Mouse (Mus musculus) cortical plate, adult 2 months (tissue): ENCODE results near the gene A930018P22Rik. TPM values are rescaled to one million over a fixed set of nuclear protein-coding genes. Genes with fewer than 3 reads are reported as not detected.

ENCODE experiments used
- H3K27ac ChIP-seq: fragments of 200-500 bp; 2 replicates; pipeline ENCODE4 v1.5.1; 2012; ENCODE audit warnings: low read length, control low read depth, inconsistent platforms; ENCODE audit not compliant: insufficient read depth
- H3K4me1 ChIP-seq: fragments of 200-500 bp; 2 replicates; pipeline ENCODE4 v1.6.1; 2011; ENCODE audit warnings: low read length; ENCODE audit not compliant: control insufficient read depth, insufficient read depth
- H3K4me3 ChIP-seq: fragments of 200-500 bp; 2 replicates; pipeline ENCODE4 v1.5.1; 2011; ENCODE audit warnings: mild to moderate bottlenecking, low read length, control low read depth; ENCODE audit not compliant: insufficient read depth
- CTCF ChIP-seq: fragments of 200-500 bp; IDR thresholded peaks from 2 replicates; pipeline ENCODE4 v1.5.1; 2011; ENCODE audit warnings: mild to moderate bottlenecking, control low read depth, low read length; ENCODE audit not compliant: insufficient read depth; ENCODE audit errors: extremely low read depth
- POLR2A ChIP-seq: fragments of 200-500 bp; IDR thresholded peaks from 2 replicates; pipeline ENCODE4 v1.6.1; 2011; ENCODE audit warnings: mild to moderate bottlenecking, low read length, control low read depth; ENCODE audit not compliant: insufficient read depth; ENCODE audit errors: extremely low read depth
- polyA plus RNA-seq: library from polyadenylated mRNA; depleted of rRNA; stranded (reverse); fragments of >200 nt; gene quantifications from 2 replicates; pipeline ENCODE4 v1.2.3, GENCODE M21; 2012; rRNA removed

The A930018P22Rik gene
- polyA plus RNA-seq, 1 experiment = 0.19 TPM

DNA sequence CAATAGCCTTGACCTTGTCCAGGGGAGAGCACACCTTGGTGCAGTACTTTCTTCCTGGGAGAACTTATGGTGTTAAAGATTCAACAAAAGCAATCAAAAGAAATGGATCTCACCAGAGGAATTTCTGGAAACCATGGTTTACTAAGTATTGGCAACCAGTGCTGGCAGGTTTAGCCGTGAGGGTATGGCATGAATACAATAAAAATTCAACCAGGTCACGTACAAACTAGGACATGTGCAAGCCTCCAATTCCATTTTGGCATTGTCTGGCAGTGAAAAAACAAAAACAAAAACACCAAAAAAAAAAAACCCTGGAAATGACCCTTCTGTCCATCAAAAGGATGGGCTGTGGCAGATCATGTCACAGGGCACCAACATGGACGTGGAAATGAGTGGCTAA, 31.3 kb downstream of the A930018P22Rik start:
- TF ChIP-seq POLR2A (no peak), CTCF (no peak)
- Histone ChIP-seq H3K27ac (no peak overlapping the region), H3K4me3 (no peak overlapping the region), H3K4me1 (no peaks in the 10 kb centered on the region)

DNA sequence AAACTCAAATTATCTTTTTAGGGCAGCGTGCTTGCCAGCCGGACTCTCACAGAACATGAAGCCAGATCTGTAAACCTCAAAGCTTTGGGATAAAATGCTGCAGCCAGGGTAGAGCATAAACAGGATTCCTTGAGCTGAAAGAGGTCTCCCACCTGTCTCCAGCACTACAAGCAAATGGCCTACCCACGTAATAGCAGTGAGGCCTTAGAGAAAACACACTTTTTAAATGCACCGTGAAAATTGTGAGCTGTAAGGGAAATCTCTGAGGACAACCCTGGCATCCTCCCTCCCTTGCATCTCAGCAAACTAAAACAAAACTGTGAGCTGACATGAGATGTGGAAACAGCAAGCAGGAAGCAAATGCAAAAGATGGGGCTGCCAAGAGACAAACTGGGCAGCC, 35.3 kb downstream of the A930018P22Rik start:
- no peaks in the 10 kb centered on the region for H3K4me1 ChIP-seq
- no peak for TF ChIP-seq POLR2A
- TF ChIP-seq CTCF = no peak

DNA sequence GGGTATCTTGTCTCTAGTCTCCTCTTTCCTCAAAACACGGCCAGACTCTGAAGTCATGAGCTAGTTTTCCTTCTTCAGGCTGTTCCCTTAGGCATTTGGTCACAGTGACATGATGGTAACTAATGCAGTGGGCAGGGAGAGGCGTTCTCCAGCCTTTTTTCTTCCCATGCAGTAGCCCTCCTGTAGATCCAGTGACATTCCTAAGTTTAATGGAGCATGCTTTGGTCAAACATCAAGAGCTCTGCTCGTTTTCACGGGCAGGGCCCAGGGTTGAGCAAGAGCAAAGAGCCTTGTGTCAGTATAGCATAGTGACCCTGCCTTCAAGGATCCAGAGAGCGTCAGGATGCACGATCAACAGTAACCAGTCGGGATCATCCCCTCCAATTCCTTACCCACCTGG, 40.8 kb downstream of the A930018P22Rik start:
- Histone ChIP-seq H3K4me3 (no peak overlapping the region), H3K27ac (no peak overlapping the region), H3K4me1 (no peaks in the 10 kb centered on the region)
- TF ChIP-seq CTCF (no peak), POLR2A (no peak)

More for the DNA sequence above, 35.3 kb downstream of the A930018P22Rik start:
- Histone ChIP-seq H3K27ac (no peak overlapping the region), H3K4me3 (no peak overlapping the region)

DNA sequence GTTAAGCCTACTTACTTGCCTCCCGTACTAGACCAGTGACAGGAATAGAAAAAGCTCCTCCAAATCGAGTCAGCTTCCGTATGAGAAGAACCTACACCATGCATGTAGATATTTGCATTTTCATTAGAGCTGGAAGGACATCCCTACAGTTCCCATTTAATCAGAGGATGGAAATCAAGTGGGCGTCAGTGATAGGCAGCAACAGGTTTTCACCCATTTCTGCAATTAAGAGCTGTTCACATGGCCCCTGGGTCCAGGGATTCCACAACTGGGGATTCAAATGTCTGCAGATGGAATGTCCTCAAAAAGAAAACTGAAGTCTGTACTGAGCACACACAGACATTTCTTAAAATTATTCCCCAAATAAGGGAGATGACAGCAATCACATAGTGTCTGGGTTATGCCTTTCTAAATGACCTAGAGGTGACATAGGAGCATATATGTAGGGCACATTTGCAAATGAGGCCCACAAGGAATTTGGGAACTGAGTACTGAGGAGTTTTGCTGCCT, 41.5 kb downstream of the A930018P22Rik start:
- Histone ChIP-seq H3K27ac (no peak overlapping the region), H3K4me3 (no peak overlapping the region), H3K4me1 (0 out of 2 replicates have a peak, but pooled peaks cover 1% of the 10 kb centered on the region)
- TF ChIP-seq POLR2A (no peak), CTCF (no peak)

DNA sequence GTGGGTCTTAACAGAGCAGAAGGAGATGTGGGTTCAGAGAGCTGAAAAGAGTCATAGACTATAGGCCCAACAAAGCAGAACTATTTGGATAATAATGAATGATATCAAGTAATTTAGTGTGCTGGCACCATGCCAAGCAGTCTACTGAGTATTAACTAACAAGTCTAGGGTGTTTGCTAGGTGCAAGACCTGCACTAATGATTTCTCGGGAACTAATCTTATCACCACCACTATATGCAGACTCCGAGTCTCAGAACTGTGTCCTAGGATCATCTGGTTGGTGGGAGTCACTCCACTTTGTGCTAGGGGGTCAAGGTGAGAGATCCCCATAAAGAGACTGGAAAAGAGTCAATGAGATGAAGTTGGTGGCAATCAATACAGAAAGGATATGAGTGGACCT, 43.1 kb downstream of the A930018P22Rik start:
- 0 out of 2 replicates have a peak, but pooled peaks cover 1% of the 10 kb centered on the region for H3K4me1 ChIP-seq
- H3K4me3 ChIP-seq = no peak overlapping the region
- no peak overlapping the region for H3K27ac ChIP-seq
- TF ChIP-seq CTCF (no peak), POLR2A (no peak)

DNA sequence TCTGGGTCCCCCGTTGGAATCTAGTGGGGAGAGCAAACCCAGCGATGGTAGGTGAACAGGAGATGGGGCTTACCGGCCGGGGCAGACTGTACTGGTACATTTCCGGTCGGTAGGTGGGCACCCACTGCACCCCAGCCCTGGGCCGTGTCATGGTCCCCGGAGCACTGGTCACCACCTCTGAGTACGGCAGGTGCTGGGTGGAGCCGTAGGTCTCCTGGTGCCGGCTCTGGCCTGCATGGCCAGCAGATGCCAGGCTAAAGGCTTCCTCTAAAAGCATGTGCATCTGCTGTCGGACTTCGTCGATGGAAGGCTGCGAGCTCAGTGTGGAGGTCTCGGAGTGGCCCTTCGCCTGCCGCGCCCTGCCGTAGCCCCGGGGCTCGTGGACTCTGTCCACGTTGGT, 45.2 kb downstream of the A930018P22Rik start:
- Histone ChIP-seq H3K4me3 (no peak overlapping the region), H3K27ac (no peak overlapping the region), H3K4me1 (0 out of 2 replicates have a peak, but pooled peaks cover 2% of the 10 kb centered on the region)
- TF ChIP-seq POLR2A = no peak
- no peak for TF ChIP-seq CTCF

DNA sequence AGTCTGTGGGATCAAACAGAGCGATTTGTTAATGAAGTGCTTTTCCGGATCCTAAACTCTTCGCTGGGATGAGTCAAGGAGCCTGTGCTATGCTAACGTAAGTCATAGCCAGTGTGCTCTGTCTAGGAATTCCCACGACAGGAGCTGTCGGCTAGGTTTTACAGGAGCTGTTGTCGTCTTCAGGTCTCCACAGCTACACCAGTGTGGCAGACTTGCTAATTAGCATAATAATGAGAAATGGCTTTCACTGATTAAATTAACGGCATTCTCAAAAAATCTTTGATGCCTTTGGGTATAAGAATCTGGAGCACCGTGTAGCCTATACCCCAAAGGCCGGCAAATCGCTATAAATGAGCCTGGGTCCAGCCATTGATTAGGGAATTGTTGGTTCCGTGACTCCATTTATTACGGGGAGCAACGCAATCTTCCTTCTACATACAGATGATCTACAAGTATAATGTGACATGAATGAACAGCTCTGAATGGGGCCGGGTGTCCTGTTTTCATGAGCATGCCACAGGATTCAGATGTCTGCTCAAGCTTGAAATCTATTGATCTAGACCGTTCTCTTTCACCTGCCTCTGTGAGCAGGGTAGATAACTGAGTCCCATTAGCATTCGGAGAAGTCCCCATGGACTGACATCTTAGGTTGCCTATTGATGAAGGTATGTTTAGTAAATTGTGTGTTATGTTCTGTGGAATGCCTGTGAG, 45.8 kb downstream of the A930018P22Rik start:
- Histone ChIP-seq H3K4me1 (0 out of 2 replicates have a peak, but pooled peaks cover 3% of the 10 kb centered on the region), H3K4me3 (no peak overlapping the region), H3K27ac (no peak overlapping the region)
- TF ChIP-seq CTCF = no peak
- TF ChIP-seq POLR2A = no peak

DNA sequence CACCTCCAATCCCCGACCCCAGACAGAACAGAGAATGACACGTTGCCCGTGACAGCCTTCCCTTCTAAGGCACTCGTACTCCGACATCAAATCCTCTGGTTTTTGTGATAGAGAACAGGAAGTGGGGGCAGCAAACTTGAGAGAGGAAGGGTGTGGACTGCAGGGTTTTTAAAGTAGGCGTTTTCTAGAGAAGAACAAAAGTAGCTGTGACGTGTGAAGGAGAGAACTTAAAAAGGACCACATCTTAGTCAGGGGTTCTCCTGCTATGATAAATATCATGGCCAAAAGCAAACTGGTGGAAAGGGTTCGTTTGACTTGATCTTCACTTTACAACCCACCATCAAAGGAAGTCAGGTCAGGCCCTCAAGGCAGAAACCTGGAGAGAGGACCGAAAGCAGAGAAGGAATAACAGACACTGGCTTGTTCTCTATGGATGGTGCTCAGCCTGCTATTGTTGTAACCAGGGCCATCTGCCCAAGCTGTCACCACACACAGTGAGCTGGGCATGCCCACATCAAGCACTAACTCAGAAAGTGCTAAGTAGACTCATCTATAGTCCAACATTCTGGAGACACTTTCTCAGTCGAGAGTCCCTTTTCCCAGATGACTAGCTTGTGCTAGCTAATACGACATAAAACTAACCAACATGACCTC, 50.3 kb downstream of the A930018P22Rik start:
- peaks cover 13% of the 10 kb centered on the region for H3K4me1 ChIP-seq
- H3K4me3 ChIP-seq = no peak overlapping the region
- TF ChIP-seq POLR2A (no peak), CTCF (no peak)
- H3K27ac ChIP-seq = no peak overlapping the region

DNA sequence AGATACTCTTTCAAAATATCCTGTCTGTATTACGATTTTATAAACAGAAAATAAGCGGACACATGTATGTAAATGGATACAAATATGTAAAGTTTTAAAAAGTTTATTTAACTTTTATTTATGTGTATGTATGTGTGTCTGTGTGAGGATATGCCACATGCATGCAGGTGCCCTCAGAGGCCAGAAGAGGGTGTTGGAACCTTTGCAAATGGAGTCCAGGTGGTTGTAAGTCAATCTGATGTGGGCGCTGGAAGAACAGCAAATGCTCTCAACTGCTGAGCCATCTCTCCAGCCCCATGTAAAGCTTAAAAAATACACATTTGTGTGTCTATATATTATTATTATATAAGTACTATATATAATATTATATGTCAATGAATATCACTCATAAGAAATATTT, 50.9 kb downstream of the A930018P22Rik start:
- no peak overlapping the region for H3K4me3 ChIP-seq
- H3K27ac ChIP-seq = no peak overlapping the region
- H3K4me1 ChIP-seq = peaks cover 15% of the 10 kb centered on the region
- TF ChIP-seq CTCF (no peak), POLR2A (no peak)

Other genes starting within 250 kb of the A930018P22Rik start
- 22.7 and 29.2 TPM in 2 replicates for gene Lmo2, start 164.8 kb upstream of the A930018P22Rik start, polyA plus RNA-seq
- gene Fbxo3, start 95.0 kb upstream of the A930018P22Rik start, polyA plus RNA-seq = 55.0 and 55.4 TPM in 2 replicates
- gene 4931422A03Rik, start 94.4 kb upstream of the A930018P22Rik start, polyA plus RNA-seq = not detected in 2 replicates
- 0.42 and 0.48 TPM in 2 replicates for gene Gm10912, start 56.9 kb upstream of the A930018P22Rik start, polyA plus RNA-seq
- gene Gm10799, start 54.2 kb upstream of the A930018P22Rik start, polyA plus RNA-seq = not detected in 2 replicates
- gene Cd59b, start 52.9 kb upstream of the A930018P22Rik start, polyA plus RNA-seq = 5.9 and 7.6 TPM in 2 replicates
- gene Cd59a, start 27.0 kb upstream of the A930018P22Rik start, polyA plus RNA-seq = 11.4 and 14.9 TPM in 2 replicates